Mouse (Mus musculus): ENCODE measurements at regions not wholly inside any gene's neighbourhood (a gene's known extent, or its start where the extent isn't known, plus 50 kb on each side); places are given as distances from the start of the nearest gene placed in this dataset.

GRCm38 (mm10) chr6:126284409-126284808 is 117.7 kb upstream of the Ntf3 start:
- H3K27me3 ChIP-seq (ENCODE audit: control insufficient read depth, insufficient read depth, low read length) = no peaks in the 10 kb centered on the region
- H3K9ac ChIP-seq (replicated peaks) = no peak overlapping the region
- DNase-seq (ENCODE audit: low read depth in 3 of 3, low spot score in 3 of 3) (no peak), ATAC-seq (ENCODE audit: insufficient read depth) (no peak)
- no peaks in the 10 kb centered on the region for H3K36me3 ChIP-seq (replicated peaks; ENCODE audit: control insufficient read depth, insufficient read depth, low read depth)
- no peaks in the 10 kb centered on the region for H3K4me1 ChIP-seq (replicated peaks; ENCODE audit: control insufficient read depth in 2 of 2, insufficient read depth in 2 of 2, low read length in 1 of 2)
- H3K4me2 ChIP-seq (ENCODE audit: low read depth) = no peak overlapping the region
- 63% methylated on average over 7 of the region's 7 CpGs for WGBS (ENCODE audit: insufficient replicate concordance)
- no peak overlapping the region for H3K4me3 ChIP-seq (ENCODE audit: insufficient read depth in 1 of 2, low read depth in 2 of 2, low read length in 2 of 2)
- TF ChIP-seq CTCF (IDR thresholded peaks at IDR 0.05; ENCODE audit: low read depth) (no peak), EP300 (IDR thresholded peaks at IDR 0.05; ENCODE audit: low read depth) (no peak)
- no peak overlapping the region for H3K27ac ChIP-seq
- H3K9me3 ChIP-seq (ENCODE audit: control insufficient read depth, low read length) = no peaks in the 10 kb centered on the region

- 55% methylated on average over 3 of the region's 3 CpGs for WGBS (ENCODE audit: insufficient replicate concordance)
- H3K4me2 ChIP-seq (ENCODE audit: low read depth) = no peak overlapping the region
- H3K36me3 ChIP-seq (replicated peaks; ENCODE audit: control insufficient read depth, insufficient read depth, low read depth) = no peaks in the 10 kb centered on the region
- DNase-seq (ENCODE audit: low read depth in 3 of 3, low spot score in 3 of 3) (no peak), ATAC-seq (ENCODE audit: insufficient read depth) (no peak)
- H3K9ac ChIP-seq (replicated peaks) = no peak overlapping the region
- H3K4me1 ChIP-seq (replicated peaks; ENCODE audit: control insufficient read depth in 2 of 2, insufficient read depth in 2 of 2, low read length in 1 of 2) = no peaks in the 10 kb centered on the region
- TF ChIP-seq CTCF (IDR thresholded peaks at IDR 0.05; ENCODE audit: low read depth) (no peak), EP300 (IDR thresholded peaks at IDR 0.05; ENCODE audit: low read depth) (no peak)
- H3K9me3 ChIP-seq (ENCODE audit: control insufficient read depth, low read length) = no peaks in the 10 kb centered on the region
- H3K27me3 ChIP-seq (ENCODE audit: control insufficient read depth, insufficient read depth, low read length) = no peaks in the 10 kb centered on the region
- H3K4me3 ChIP-seq (ENCODE audit: insufficient read depth in 1 of 2, low read depth in 2 of 2, low read length in 2 of 2) = no peak overlapping the region
- H3K27ac ChIP-seq = no peak overlapping the region
Measured at GRCm38 (mm10) chr6:126280352-126280751, 113.6 kb upstream of the Ntf3 start.

GRCm38 (mm10) chr6:126245986-126246385 is 79.3 kb upstream of the Ntf3 start:
- H3K4me3 ChIP-seq (ENCODE audit: insufficient read depth in 1 of 2, low read depth in 2 of 2, low read length in 2 of 2) = no peak overlapping the region
- no peak for DNase-seq (ENCODE audit: low read depth in 3 of 3, low spot score in 3 of 3)
- no peak overlapping the region for H3K27ac ChIP-seq
- TF ChIP-seq CTCF (IDR thresholded peaks at IDR 0.05; ENCODE audit: low read depth) = no peak
- no peak for TF ChIP-seq EP300 (IDR thresholded peaks at IDR 0.05; ENCODE audit: low read depth)
- no peak overlapping the region for H3K9ac ChIP-seq (replicated peaks)
- H3K36me3 ChIP-seq (replicated peaks; ENCODE audit: control insufficient read depth, insufficient read depth, low read depth) = no peaks in the 10 kb centered on the region
- 66% methylated on average over 5 of the region's 5 CpGs for WGBS (ENCODE audit: insufficient replicate concordance)
- no peaks in the 10 kb centered on the region for H3K27me3 ChIP-seq (ENCODE audit: control insufficient read depth, insufficient read depth, low read length)
- H3K9me3 ChIP-seq (ENCODE audit: control insufficient read depth, low read length) = no peaks in the 10 kb centered on the region
- no peaks in the 10 kb centered on the region for H3K4me1 ChIP-seq (replicated peaks; ENCODE audit: control insufficient read depth in 2 of 2, insufficient read depth in 2 of 2, low read length in 1 of 2)
- no peak overlapping the region for H3K4me2 ChIP-seq (ENCODE audit: low read depth)
- ATAC-seq (ENCODE audit: insufficient read depth) = no peak

GRCm38 (mm10) chr6:126245431-126245830 is 78.7 kb upstream of the Ntf3 start:
- no peak overlapping the region for H3K9ac ChIP-seq (replicated peaks)
- WGBS (ENCODE audit: insufficient replicate concordance) = 37% methylated on average over 3 of the region's 3 CpGs

GRCm38 (mm10) chr6:126242299-126242698 is 75.6 kb upstream of the Ntf3 start:
- Histone ChIP-seq H3K4me3 (ENCODE audit: insufficient read depth in 1 of 2, low read depth in 2 of 2, low read length in 2 of 2) (no peak overlapping the region), H3K27me3 (ENCODE audit: control insufficient read depth, insufficient read depth, low read length) (no peaks in the 10 kb centered on the region), H3K36me3 (replicated peaks; ENCODE audit: control insufficient read depth, insufficient read depth, low read depth) (no peaks in the 10 kb centered on the region), H3K4me1 (replicated peaks; ENCODE audit: control insufficient read depth in 2 of 2, insufficient read depth in 2 of 2, low read length in 1 of 2) (no peaks in the 10 kb centered on the region), H3K4me2 (ENCODE audit: low read depth) (no peak overlapping the region), H3K9ac (replicated peaks) (no peak overlapping the region), H3K27ac (no peak overlapping the region), H3K9me3 (ENCODE audit: control insufficient read depth, low read length) (no peaks in the 10 kb centered on the region)
- TF ChIP-seq CTCF (IDR thresholded peaks at IDR 0.05; ENCODE audit: low read depth) (no peak), EP300 (IDR thresholded peaks at IDR 0.05; ENCODE audit: low read depth) (no peak)
- DNase-seq (ENCODE audit: low read depth in 3 of 3, low spot score in 3 of 3) (no peak), ATAC-seq (ENCODE audit: insufficient read depth) (no peak)
- WGBS (ENCODE audit: insufficient replicate concordance) = 55% methylated on average over 2 of the region's 2 CpGs

More at GRCm38 (mm10) chr6:126245431-126245830, 78.7 kb upstream of the Ntf3 start:
- no peak overlapping the region for H3K27ac ChIP-seq
- no peaks in the 10 kb centered on the region for H3K36me3 ChIP-seq (replicated peaks; ENCODE audit: control insufficient read depth, insufficient read depth, low read depth)
- H3K4me2 ChIP-seq (ENCODE audit: low read depth) = no peak overlapping the region
- H3K27me3 ChIP-seq (ENCODE audit: control insufficient read depth, insufficient read depth, low read length) = no peaks in the 10 kb centered on the region
- DNase-seq (ENCODE audit: low read depth in 3 of 3, low spot score in 3 of 3) (no peak), ATAC-seq (ENCODE audit: insufficient read depth) (no peak)
- H3K9me3 ChIP-seq (ENCODE audit: control insufficient read depth, low read length) = no peaks in the 10 kb centered on the region
- no peak for TF ChIP-seq EP300 (IDR thresholded peaks at IDR 0.05; ENCODE audit: low read depth)
- no peak for TF ChIP-seq CTCF (IDR thresholded peaks at IDR 0.05; ENCODE audit: low read depth)
- H3K4me3 ChIP-seq (ENCODE audit: insufficient read depth in 1 of 2, low read depth in 2 of 2, low read length in 2 of 2) = no peak overlapping the region
- no peaks in the 10 kb centered on the region for H3K4me1 ChIP-seq (replicated peaks; ENCODE audit: control insufficient read depth in 2 of 2, insufficient read depth in 2 of 2, low read length in 1 of 2)

Measured in liver, embryonic 14.5 days (tissue).